Mouse (Mus musculus): ENCODE data around the gene 9530068E07Rik.

Gene 9530068E07Rik

GRCm38 (mm10) chr11:52421053-52421778 lies 25.0 kb downstream of the 9530068E07Rik start:
- peak in 1 of 2 experiments; percentile 64 for DNase-seq (ENCODE audit: low spot score in 2 of 2)

DNA sequence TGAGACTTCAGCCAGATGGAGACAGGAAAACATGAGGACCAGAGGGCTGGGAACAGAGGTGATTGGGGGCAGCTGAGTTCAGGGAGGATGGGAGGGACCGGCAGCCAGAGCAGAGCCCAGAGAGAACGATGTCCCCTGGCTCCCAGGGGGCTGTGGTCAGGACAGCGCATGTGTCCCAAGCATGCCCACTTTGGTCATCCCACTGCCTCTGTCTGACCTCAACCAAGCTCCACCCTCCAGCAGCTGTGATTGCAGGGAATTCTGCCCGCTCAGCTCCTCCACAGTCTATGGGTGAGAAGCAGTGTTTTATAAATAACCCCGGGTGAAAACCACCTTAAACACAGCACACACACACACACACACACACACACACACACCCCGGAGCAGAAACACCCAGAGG lies 33.2 kb downstream of the 9530068E07Rik start:
- no peak for DNase-seq (ENCODE audit: low spot score in 2 of 2)

DNA sequence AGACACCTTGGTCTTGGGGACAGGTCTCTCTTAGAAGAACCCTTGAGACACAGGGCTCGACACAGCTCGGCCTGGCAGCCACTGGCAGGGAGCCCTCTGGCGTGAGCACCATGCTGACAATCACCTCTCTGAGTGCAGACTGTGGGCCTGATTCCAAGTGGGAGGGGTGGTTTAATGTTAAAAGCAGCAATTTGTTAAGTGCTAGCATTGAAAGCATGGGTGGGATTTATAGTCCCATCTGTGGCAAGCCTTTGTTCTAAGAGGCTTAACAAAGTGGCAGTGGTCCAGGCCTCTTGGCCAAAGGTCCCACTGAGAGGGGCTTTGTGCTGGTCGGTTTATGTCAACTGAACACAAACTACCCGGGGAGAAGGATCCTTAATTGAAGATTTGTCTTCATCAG lies 35.4 kb downstream of the 9530068E07Rik start:
- no peak for DNase-seq (ENCODE audit: low spot score in 2 of 2)

GRCm38 (mm10) chr11:52432148-52432547 lies 35.9 kb downstream of the 9530068E07Rik start:
- no peak for DNase-seq (ENCODE audit: low spot score in 2 of 2)

DNA sequence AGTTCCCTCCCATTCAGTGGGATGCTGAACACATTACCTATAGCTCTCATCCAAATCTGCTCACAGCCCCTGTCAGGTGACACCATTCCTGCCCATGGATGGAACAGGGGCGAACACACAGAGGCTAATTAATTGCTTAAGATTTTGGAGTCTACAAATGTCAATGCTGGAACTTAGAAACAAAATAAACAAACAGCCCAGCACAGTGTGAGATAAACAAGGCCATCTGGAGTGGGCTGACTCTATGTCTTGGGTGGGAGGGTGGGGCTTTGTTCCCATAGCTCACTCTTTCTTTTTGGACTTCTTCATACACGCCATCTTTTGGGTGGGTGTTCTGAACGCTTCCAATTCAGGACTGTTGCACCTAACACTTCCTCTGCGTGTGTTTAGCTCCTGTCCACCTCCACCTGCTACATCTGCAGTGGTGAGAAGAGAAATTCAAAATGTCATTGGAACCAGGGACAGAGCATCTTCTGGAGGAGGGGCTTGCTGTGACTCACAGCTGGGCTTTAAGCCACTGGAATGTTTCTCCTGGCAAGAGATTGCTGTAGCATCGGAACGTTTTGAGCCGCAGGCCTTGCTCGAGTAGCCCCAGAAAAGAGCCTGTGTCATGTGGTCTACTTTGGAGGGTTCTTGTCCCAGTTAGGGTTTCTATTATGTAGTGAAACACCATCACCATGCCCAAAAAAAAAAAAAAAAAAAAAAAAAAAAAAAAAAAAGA lies 37.0 kb downstream of the 9530068E07Rik start:
- peak in 1 of 2 experiments; percentile 72 for DNase-seq (ENCODE audit: low spot score in 2 of 2)

GRCm38 (mm10) chr11:52433797-52434195 lies 37.6 kb downstream of the 9530068E07Rik start:
- DNase-seq (ENCODE audit: low spot score in 2 of 2): no peak

GRCm38 (mm10) chr11:52435466-52435865 lies 39.2 kb downstream of the 9530068E07Rik start:
- DNase-seq (ENCODE audit: low spot score in 2 of 2): no peak

DNA sequence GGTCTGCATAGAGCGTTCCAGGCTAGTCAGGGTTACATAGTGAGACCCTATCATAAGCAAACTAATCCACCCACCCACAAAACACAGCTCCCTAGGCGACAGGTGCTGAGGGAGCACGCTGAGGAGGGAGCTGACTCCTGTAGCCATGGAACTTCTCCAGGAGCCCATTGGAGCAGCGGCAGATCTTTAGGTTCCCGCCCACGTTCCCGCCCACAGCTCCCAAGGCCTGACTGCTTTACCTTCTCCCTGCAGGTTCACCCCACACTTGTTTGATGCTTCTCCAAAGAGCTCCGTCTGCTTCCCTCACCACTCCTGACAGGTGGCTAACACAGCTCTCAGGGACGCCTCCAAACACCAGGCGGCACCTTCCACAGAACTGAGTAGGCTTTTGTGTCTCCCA lies 40.9 kb downstream of the 9530068E07Rik start:
- DNase-seq (ENCODE audit: low spot score in 2 of 2): peak; percentile 68 to 86

- no peak for DNase-seq (ENCODE audit: low spot score in 2 of 2)
These were observed 44.9 kb downstream of the 9530068E07Rik start for GRCm38 (mm10) chr11:52441096-52441495.

GRCm38 (mm10) chr11:52447242-52447641 lies 51.0 kb downstream of the 9530068E07Rik start:
- no peak for DNase-seq (ENCODE audit: low spot score in 2 of 2)

GRCm38 (mm10) chr11:52449004-52449403 lies 52.8 kb downstream of the 9530068E07Rik start:
- no peak for DNase-seq (ENCODE audit: low spot score in 2 of 2)

DNA sequence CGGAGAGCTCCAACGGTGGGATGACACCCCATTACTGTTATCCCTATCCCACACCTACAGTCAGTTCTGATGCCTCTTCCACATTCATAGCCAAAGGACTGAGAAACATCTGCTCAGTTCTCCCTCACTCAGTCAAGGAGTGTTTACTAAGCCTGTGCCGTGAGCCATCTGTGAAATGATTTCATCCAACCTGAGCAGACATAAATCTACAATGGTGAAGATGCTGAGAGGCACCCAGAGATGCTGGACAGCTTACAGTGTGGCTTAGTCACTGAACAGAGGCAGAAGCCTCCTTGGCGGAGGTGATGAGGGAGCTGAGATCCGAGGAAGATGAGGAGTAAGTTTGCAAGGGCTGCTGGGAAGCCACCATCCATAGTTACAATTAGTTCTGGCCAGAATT lies 62.1 kb downstream of the 9530068E07Rik start:
- peak in 1 of 2 experiments; percentile 29 for DNase-seq (ENCODE audit: low spot score in 2 of 2)

Measured in left cerebral cortex, adult 9 months (tissue).